Mouse (Mus musculus) layer of hippocampus, postnatal 25 days (tissue): ENCODE results near the gene Tas2r130. TPM values are rescaled to one million over a fixed set of nuclear protein-coding genes. Genes with fewer than 3 reads are reported as not detected.
"Not testable (repeated sequence)": the region's sequence is repeated elsewhere in the genome, so short reads cannot be mapped to it uniquely, and the experiment has no call there.

Experiments
- DNase-seq, 2 experiments: peaks; one replicate each; pipeline ENCODE4 v3.0.0; 2022; ENCODE audit warnings: mixed read lengths in 2 of 2, low spot score in 1 of 2; ENCODE audit errors: extremely low spot score in 1 of 2
- total RNA-seq, 2 experiments: library from RNA; stranded (reverse); gene quantifications; 2 replicates each; pipeline ENCODE4 v1.2.3; 2021

Gene Tas2r130
- total RNA-seq: not detected

DNA sequence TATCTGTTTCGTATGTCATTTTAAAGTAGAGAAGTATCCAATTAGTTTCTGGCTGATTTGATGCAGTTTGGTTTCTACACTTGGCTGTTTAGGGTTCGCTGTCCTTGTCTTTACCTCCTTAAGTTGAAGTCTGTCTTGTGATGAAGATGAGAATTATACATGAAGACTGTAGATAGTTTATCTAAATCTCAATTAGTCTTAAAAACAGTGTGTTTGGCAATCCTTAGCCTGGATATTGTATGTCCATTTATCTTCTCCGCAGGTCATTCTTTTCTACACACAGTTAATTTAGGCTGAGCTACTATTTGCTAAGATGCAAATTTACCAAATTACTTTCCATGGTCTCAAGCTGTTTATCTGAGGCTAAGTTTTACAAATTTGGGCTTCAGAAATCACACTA lies at the start of gene Tas2r130:
TSS of gene Tas2r130 (minus strand) at position 101 of the 400 bp plus-strand sequence.
- DNase-seq: no peak

DNA sequence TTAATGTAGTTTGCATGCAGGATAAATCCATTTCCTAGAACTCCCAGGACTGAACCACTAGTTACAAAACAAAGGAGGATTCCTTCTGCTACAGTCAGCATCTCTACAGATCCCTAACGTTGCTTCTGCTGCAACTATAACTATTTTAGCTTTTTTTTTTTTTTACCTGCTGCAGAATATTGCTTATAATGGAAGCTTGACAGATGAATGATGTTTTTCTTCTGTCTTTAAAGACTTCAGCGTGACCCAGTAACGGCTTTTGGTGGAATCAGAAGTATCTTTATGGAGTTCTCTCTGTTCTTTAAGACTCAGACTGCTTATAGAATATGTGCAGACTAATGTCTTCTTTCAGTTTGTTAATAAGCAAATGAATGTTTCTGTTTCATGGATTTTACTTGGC lies 48.1 kb upstream of the Tas2r130 start, which contains the start of gene Tas2r106:
TSS of gene Tas2r106 (minus strand) at position 101 of the 400 bp plus-strand sequence.
- no peak for DNase-seq

DNA sequence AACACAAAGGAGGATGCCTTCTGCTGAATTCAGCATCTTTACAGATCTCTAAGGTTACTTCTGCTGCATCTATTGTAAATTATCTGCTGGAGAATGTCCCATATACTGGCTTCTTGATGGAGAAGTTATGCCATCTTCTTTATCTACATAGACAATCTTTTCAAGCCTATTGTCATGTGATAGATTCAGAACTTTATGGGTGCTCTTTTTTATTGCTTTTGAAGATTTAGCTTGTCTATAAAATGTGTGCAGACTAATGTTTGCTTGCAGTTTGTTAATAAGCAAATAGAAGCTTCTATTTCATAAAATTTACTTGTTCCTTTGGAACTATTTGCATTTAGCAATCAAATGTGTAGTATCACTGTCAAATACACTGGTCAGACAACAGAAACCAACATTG lies 29.3 kb upstream of the Tas2r130 start, which contains the start of gene Tas2r107:
TSS of gene Tas2r107 (minus strand) at position 101 of the 400 bp plus-strand sequence.
- no peak for DNase-seq

DNA sequence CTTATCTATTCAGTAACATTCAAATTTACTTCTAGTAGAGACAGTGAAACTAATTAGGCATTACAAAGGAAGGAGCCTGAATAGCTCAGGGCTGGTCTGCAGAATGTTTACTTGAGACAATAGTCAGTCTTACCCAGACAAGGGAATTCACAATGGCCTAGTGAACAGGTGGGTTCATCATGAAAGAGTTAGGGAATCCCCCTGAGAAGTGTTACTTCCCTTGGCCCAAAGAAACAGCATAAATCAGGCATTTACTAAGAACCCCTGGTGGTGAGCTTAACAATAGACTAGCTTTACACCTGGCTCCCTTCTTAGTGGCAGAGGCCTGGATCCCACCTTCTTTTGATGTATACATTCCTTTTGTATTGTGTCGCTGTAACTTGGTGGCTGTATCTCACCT lies 20.8 kb downstream of the Tas2r130 start:
- DNase-seq: not testable (repeated sequence)

DNA sequence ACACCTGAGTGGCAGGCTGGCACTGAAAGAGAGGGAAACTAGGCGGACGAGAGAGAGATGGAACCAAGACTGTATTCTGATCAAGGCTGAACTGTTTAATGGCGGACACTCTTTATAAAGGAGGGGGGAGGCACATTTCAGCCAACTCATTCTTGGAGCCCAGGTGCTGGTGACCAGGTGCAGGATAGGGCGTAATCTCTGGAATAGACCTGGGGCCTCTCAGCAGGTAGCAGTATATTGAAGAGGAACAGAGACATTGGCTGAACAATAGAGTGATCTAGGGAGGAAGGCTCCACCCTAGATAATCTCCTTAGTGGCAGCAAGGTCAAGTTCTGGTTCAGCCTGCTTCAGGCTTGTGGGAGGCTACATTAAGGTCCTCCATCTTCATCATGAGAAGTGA lies 25.9 kb downstream of the Tas2r130 start:
- no peak for DNase-seq

Other genes with a start within 250 kb of the Tas2r130 start
- 10 to 100 TPM; 45.9 to 48.5 TPM for gene Ybx3, start 242.4 kb downstream of the Tas2r130 start, total RNA-seq
- not detected for gene 5430401F13Rik, start 144.5 kb downstream of the Tas2r130 start, total RNA-seq
- gene Gm6619, start 144.5 kb downstream of the Tas2r130 start, total RNA-seq: not detected
- not detected for gene Tas2r107, start 29.2 kb upstream of the Tas2r130 start, total RNA-seq
- not detected for gene Tas2r106, start 48.0 kb upstream of the Tas2r130 start, total RNA-seq
- not detected for gene Tas2r104, start 54.8 kb upstream of the Tas2r130 start, total RNA-seq
- gene Tas2r105, start 56.6 kb upstream of the Tas2r130 start, total RNA-seq: not detected
- gene Tas2r114, start 59.2 kb upstream of the Tas2r130 start, total RNA-seq: not detected